Mouse (Mus musculus): ENCODE results near the gene Grik1. TPM values are rescaled to one million over a fixed set of nuclear protein-coding genes. Genes with fewer than 3 reads are reported as not detected.
A peak's percentile ranks its signal among the peaks of the same experiment; 100 is the strongest.

Gene Grik1
- polyA plus RNA-seq, 3 experiments from 2014 or later: 0.09 TPM; not detected in 2

GRCm38 (mm10) chr16:87956178-87956577 lies 333.9 kb downstream of the Grik1 start:
- ATAC-seq: no peak

GRCm38 (mm10) chr16:87954715-87955441 lies 335.2 kb downstream of the Grik1 start:
- no peak for ATAC-seq

- ATAC-seq: no peak
These were observed 336.9 kb downstream of the Grik1 start for GRCm38 (mm10) chr16:87953176-87953575.

GRCm38 (mm10) chr16:87949881-87950280 lies 340.2 kb downstream of the Grik1 start:
- ATAC-seq: no peak

DNA sequence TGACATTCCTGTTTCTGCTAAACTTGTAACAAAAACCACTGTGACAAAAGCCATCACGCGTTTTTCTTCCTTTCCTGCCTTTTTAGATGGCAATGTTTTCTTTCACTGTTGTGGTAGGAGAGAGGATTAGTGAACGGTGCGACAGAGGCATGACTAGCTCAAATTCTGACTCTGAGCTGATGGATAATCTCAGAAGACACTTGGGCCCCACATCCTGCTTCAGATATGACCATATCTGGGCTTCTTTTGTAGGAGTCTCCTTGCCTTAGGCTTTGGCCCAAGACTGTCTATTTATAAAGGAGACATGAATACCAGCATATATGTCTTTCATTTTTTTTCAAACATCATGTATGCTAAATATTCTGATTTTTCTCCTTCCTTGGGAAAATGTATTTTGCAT lies 341.9 kb downstream of the Grik1 start:
- ATAC-seq: no peak

DNA sequence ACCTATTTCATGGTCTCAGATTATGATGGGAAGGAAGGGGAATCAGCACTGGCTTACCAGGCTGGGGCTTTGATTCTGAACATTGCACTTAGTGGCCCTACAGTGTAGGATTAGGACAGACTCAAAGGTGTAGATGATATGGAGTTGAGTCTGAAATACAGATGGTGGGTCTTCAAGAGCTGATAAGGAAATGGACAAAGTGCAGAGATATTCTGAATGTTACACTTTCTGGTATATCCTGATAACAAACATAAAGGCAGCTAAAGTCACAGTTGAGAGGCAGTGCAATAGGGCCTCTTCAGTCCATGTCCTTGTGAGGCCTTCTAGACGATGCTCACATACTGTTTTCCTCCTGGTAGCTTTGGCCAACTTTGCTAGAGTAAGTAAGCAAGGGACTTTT lies 345.7 kb downstream of the Grik1 start:
- ATAC-seq: no peak

DNA sequence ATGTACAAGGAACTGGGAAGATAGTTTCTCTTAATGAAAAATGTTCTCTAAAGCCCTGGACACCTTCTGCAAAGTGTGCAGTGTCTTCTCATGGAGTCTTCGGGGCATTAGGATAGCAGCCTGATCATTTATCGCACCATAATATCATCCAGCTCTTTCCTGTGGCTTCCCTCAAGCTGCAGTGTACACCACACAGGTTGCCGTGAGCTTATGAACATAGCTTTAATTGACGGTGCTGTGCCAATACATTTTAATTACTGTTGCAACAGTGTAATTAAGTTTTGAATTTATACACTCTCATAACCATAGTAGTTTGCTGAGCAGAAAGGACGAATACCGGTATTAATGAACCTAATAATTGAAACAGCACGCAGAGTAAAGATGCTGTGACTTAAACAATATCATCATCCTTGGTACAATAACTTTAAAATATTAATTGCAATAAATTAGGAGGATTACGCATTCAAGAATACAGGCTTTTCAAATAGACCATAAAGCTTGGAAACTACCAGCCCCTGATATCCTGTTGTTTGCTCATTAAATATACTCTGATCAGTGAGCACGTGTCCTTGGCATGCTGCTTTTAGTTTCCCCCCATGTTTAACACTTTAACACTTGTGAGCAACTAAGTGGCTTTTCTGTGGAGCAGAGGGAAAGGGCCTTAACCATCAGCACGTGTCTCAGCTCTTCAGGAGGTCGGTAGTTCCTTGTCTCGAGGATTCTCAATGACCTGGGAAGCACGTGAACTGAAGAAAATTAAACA lies 347.8 kb downstream of the Grik1 start:
- ATAC-seq: no peak

GRCm38 (mm10) chr16:87934685-87935084 lies 355.4 kb downstream of the Grik1 start:
- no peak for ATAC-seq

DNA sequence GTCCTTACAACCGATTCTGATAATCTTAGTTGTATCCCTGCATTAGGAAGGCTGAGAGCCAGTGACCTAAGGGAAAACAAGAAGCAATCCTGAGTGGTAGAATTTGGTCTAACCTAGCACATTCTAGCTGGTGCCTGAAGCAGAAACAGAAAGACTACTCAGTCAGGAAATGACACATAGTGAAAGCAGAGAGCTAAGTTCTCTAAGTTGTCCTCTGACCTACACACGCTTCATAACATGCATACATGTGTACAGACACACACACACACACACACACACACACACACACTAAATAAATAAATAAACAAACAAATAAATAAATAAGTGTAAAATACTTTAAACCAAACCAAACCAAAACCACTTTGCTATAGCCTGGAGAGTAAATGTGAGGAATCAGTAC lies 358.7 kb downstream of the Grik1 start:
- ATAC-seq: peak; percentile 63

DNA sequence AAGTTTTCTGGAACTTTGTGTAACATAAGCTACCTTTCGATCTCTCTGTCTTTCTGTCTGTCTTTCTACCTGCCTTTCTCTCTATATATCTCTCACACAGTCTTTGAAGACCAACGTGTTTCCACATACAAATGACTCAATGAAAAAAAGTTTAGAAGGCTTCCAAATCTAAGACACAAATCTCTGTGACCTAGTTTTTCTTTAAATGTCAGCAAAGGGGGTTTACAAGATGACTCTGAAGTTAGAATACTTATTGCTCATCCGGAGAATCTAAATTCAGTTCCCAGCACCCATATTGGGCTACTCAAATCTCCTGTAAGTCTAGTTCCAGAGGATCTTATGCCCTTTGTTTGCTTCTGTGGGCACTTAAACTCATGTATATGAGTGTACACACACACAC lies 359.5 kb downstream of the Grik1 start:
- peak; percentile 53 for ATAC-seq

GRCm38 (mm10) chr16:87928671-87929070 lies 361.4 kb downstream of the Grik1 start:
- ATAC-seq: no peak

DNA sequence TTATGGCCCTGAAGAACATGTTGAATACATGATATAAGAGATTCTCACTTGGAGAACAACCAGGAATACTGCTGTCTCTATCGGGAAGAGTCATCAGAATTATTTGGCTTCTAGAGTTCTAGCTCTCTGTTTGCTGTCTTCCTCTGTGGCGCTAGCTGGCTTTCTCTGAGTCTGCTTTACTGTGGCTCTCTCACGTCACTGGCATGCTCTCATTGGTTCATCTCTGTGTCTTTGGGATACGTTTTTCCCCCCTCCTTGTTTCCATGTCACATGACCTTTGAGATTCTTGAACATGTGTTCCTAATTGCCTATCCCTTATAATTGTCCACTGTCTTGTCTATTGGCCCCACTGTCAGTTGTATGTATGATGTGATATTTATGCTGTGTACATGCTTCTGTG lies 372.2 kb downstream of the Grik1 start:
- ATAC-seq: no peak

- no peak for ATAC-seq
These were observed 372.9 kb downstream of the Grik1 start for GRCm38 (mm10) chr16:87917157-87917546.

DNA sequence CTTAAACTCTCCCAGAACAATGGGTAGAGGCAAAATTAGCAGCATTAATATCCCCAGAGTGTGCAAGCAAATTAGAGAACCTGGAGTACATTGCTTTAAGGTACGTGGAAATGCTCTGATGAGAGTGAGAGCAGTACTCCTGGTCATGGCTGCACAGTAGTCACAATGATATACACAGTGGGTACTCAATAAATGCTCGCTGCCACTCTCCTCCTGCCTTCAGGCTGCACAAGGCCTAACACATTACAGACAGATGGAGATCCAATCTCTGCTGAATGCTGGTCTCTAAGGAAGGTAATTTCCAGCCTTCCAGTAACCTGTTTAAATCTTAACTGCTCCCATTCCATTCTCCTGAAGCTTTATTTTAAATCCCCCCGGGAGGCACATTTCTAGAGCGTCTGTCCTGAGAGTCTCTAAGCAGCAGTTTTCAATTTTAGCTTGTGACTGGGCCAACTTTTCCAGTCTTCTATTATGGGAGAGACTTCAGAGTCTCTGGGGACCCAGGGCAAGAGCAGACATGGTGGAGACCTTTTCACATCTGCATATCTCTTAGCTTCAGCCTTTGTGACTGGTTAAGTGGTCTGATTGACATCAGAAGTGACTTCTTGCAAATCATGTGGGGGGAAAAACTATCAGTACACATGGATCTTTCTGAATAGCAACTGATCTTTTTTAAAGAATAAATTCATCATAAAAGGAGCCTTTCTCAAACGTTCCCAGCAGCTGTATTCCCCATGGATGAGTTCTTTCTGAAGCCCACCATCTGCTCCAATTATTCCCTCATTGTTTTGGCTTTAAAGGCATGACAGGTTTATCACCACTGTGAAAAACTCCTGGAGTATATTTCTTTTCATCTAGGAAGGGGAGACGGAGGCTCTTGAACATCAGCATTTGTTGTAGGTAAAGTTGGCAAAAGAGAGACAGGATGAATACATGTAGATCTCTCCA lies 373.6 kb downstream of the Grik1 start:
- no peak for ATAC-seq

DNA sequence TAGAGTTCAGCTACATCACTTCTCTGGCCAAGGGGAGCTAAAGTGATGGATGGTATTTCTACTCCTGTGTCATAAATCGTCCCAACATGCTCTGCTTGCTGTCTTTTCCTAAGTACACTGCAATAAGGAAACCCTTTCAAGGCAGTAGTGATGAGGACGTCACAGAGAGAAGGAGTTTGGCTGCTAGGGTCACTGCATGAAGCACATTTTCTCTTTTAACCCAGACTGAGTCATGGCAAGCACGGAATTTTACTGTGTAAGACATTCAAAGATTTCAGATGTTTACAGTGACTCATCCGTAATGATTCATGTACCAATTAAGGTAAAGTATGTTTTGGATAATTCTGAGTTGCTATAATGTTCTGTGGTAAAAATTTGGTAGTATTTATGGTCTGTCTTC lies 374.9 kb downstream of the Grik1 start:
- ATAC-seq: no peak

DNA sequence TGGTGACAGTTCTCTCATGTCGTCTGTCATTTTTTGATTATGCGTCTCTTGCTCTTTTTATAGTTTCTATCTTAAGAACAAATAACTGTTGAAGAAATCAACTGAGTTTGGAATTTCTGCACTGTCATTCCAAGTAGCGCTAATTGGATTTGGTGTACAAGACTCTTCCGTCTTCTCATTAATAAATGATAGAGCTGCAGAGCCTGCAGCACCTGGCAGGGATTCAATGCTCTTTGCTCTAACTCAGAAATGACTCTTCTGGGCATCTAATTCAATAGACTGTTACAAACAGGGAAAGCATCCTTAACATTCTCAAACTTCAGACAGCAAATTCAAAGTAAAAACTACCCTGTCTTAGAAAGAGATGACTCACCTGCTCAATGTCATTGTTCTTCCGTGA lies 376.3 kb downstream of the Grik1 start:
- ATAC-seq: no peak

GRCm38 (mm10) chr16:87911201-87911600 lies 378.9 kb downstream of the Grik1 start:
- ATAC-seq: no peak

GRCm38 (mm10) chr16:87902049-87902448 lies 388.0 kb downstream of the Grik1 start:
- no peak for ATAC-seq

- no peak for ATAC-seq
These were observed 388.9 kb downstream of the Grik1 start for GRCm38 (mm10) chr16:87901189-87901588.

DNA sequence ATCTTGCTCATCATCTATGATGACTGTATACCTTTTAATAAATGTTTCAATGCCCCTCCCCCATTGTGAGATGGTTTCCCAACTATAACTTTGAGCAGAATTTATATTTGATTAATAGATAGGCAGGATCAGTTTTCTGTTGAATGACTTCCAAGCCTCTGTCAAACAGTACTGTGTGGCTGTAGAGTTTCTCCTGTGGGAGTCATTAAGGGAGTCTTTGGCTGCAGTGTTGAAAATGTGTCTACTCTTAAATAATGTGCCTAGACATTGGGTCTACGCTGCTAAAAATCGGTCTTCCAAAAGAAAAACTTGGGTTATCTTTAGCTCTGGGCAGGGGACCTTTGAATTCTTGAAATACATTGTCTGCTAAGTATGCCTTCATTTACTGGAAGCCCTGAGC lies 414.1 kb downstream of the Grik1 start:
- no peak for ATAC-seq

DNA sequence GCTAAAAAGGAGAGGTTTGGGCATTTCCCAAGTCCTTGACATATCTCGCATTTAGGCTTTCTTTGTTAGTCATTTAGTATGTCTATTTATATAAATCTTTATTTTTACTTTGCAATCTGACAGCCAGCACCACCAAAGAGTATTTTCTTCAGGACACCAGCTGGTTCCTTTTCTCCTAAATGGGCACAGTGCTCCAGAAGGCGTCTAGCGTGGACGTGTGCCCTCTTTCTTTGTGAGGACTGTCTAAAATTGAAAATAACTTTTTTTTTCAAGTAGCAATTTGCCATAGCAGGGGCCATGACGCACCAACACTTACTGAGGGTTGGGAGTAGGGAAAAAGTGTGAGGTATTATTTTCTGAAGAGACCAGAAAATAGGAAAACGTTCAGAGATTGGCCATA lies 425.5 kb downstream of the Grik1 start:
- ATAC-seq: no peak

GRCm38 (mm10) chr16:87861722-87862121 lies 428.3 kb downstream of the Grik1 start:
- no peak for ATAC-seq

- ATAC-seq: no peak
These were observed 436.5 kb downstream of the Grik1 start for GRCm38 (mm10) chr16:87853451-87854085.
